Mouse (Mus musculus) olfactory bulb, adult 2 months (tissue): Measurements from ENCODE around the gene Olfr53.

Source experiments
- CTCF ChIP-seq: fragments of 200-500 bp; IDR thresholded peaks from 2 replicates; pipeline ENCODE4 v1.5.1; 2012; ENCODE audit warnings: low read depth, mild to moderate bottlenecking, low read length, moderate library complexity; ENCODE audit not compliant: insufficient read depth
- POLR2A ChIP-seq: fragments of 200-500 bp; IDR thresholded peaks from 2 replicates; pipeline ENCODE4 v1.6.1; 2012; ENCODE audit warnings: mild to moderate bottlenecking, low read depth, low read length, moderate library complexity; ENCODE audit not compliant: insufficient read depth

DNA sequence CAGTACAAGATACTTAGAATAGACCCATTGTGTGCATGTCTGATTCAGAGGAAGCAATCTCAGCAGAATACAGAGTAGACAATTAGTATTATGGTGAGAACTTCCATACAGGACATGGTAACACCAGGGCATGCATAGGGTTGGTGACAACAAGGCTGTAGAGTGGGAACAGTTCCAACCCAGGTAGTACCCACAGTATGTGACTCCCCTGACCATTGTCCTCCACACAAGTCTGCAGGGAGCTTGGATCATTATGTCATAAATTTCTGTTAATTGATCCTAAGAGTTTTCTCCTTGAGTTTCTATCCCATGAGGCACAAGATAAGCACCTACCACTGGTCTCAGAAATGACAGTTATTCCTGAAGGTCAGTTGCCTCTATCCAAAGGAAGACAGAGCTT lies 50.7 kb downstream of the Olfr53 start, which contains the start of gene Olfr541:
- no peak for TF ChIP-seq POLR2A
- no peak for TF ChIP-seq CTCF
